Mouse (Mus musculus) hindbrain, embryonic 13.5 days (tissue): ENCODE results near the gene Impdh2. TPM values are rescaled to one million over a fixed set of nuclear protein-coding genes. Genes with fewer than 3 reads are reported as not detected.
A peak's percentile ranks its signal among the peaks of the same experiment; 100 is the strongest.

Experiments
- ATAC-seq: fragments of 200-750 bp; cut with Nextera tagmentation; 2 replicates; pipeline ENCODE4 v1.8.0; 2017; ENCODE audit warnings: moderate TSS enrichment; ENCODE audit not compliant: low FRiP score
- H3K27ac ChIP-seq: fragments of 300-500 bp; sonication (generic); 2 replicates; pipeline ENCODE4 v1.5.1; 2015; ENCODE audit warnings: inconsistent platforms, mild to moderate bottlenecking, moderate library complexity
- H3K27me3 ChIP-seq: fragments of 300-500 bp; sonication (generic); 2 replicates; pipeline ENCODE4 v1.6.1; 2015; ENCODE audit warnings: mild to moderate bottlenecking, inconsistent platforms
- H3K36me3 ChIP-seq: fragments of 300-500 bp; sonication (generic); 2 replicates; pipeline ENCODE4 v1.6.1; 2015; ENCODE audit warnings: mild to moderate bottlenecking, inconsistent platforms
- H3K4me1 ChIP-seq: fragments of 300-500 bp; sonication (generic); replicated peaks from 2 replicates; pipeline ENCODE4 v1.6.1; 2015; ENCODE audit warnings: inconsistent platforms
- H3K4me2 ChIP-seq: fragments of 300-500 bp; sonication (generic); 2 replicates; pipeline ENCODE4 v1.6.1; 2015; ENCODE audit warnings: inconsistent platforms, mild to moderate bottlenecking, moderate library complexity
- H3K4me3 ChIP-seq: fragments of 300-500 bp; sonication (generic); 2 replicates; pipeline ENCODE4 v1.5.1; 2015; ENCODE audit warnings: mild to moderate bottlenecking, inconsistent platforms
- H3K9ac ChIP-seq: fragments of 300-500 bp; sonication (generic); 2 replicates; pipeline ENCODE4 v1.6.1; 2015; ENCODE audit warnings: mild to moderate bottlenecking, inconsistent platforms
- H3K9me3 ChIP-seq: fragments of 300-500 bp; sonication (generic); 2 replicates; pipeline ENCODE4 v1.6.1; 2016; ENCODE audit warnings: inconsistent platforms
- whole genome bisulfite sequencing: fragments of 180-500 bp; shearing (Covaris S2); methylation state at CpG from one replicate; pipeline ENCODE4 v1.1.7; 2015; 5-methylcytosine and 5-hydroxymethylcytosine counted together
- polyA plus RNA-seq: library from polyadenylated mRNA; unstranded; fragments of >200 nt; fragmentation: Nextera tagmentation; extraction: Ambion mirVana; gene quantifications from 2 replicates; pipeline ENCODE4 v1.2.1, GENCODE M21; 2015

The Impdh2 gene
- 104 and 111 TPM in 2 replicates for polyA plus RNA-seq

DNA sequence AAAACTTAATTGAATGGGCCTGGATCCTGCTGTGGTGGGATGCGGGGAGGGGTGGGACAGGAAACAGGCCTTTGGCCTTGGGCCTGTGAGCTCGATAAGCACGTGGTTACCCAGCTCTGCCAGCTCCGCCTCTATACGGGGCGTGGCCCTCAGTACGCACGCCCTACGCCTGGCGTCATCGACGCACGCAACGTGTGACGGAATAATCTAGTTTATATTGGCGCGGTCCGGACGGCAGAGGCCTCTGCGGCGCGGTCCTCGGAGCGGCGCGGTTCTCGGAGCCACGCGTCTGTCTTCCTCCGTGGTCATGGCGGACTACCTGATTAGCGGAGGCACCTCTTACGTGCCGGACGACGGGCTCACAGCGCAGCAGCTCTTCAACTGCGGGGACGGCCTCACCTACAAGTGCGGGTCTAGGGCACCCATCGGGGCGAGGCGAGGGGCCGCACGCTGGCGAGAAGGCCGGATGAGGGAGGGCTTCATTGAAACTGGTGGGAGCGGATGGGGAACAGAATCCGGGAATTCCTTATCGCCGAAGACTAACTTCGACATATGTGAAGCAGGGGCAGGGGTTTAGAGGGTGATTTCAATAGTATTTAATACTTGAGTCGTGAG, at the start of gene Impdh2:
Impdh2 (plus strand) TSS at position 60 of the 615 bp plus-strand sequence.
- Histone ChIP-seq H3K9me3 (no peaks in the 10 kb centered on the region), H3K27me3 (no peaks in the 10 kb centered on the region), H3K27ac (peak within 1 kb of the TSS; percentile 86), H3K4me2 (peak within 1 kb of the TSS; percentile 70), H3K4me1 (peaks cover 18% of the 10 kb centered on the region), H3K36me3 (peaks cover 74% of the 10 kb centered on the region), H3K4me3 (peak within 1 kb of the TSS; percentile 55), H3K9ac (peak within 1 kb of the TSS; percentile 77)
- WGBS = under 1% methylated on average over 53 of the region's 53 CpGs
- peak; percentile 99 for ATAC-seq

DNA sequence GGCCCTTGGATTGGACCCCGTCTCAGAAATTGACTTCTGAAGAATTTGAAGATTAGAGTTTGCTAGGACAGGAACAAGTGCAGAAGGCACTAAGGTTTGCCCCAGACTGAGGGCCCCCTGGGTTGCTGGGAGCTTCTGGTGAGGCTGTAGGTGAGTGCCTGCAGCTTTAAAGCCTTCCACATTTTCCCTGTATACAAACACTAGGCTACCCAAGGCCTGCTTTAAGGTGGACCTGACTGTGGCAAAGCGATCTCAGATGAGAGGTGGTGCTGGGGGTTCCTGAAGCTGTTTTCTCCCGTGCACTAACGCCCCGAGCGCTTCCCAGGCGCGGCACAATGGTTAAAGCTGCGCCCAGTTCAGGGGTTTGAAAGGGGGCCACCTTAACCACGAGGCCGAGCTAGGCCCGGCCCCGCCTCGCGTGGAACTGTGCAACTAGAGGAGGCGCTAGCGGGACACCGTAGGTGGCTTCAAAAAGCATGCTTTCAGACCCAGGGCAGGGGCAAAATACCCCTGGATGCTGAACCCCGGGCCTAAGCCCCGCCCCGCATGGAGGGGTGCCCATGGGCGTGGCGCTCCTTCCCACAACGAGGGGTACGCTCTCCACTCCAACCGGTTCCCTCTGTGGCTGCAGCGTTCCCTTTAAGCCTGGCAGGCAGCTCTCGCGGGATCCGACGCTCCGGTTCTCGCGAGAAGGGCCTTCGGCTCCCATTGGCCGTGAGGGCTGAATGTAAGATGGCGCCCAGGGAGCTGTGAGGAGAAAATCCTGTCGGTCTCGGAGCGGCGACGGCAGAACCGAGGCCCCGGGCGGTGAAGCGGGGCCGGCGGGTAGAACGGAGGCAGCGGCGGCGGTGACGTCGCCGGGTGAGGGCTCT, 43.5 kb upstream of the Impdh2 start, which contains the start of gene Qrich1:
Qrich1 (plus strand) TSS at position 427 of the 872 bp plus-strand sequence.
- peak within 1 kb of the TSS; percentile 78 for H3K4me2 ChIP-seq
- H3K27ac ChIP-seq = peak within 1 kb of the TSS; percentile 99
- 2% methylated on average over 55 of the region's 55 CpGs for WGBS

DNA sequence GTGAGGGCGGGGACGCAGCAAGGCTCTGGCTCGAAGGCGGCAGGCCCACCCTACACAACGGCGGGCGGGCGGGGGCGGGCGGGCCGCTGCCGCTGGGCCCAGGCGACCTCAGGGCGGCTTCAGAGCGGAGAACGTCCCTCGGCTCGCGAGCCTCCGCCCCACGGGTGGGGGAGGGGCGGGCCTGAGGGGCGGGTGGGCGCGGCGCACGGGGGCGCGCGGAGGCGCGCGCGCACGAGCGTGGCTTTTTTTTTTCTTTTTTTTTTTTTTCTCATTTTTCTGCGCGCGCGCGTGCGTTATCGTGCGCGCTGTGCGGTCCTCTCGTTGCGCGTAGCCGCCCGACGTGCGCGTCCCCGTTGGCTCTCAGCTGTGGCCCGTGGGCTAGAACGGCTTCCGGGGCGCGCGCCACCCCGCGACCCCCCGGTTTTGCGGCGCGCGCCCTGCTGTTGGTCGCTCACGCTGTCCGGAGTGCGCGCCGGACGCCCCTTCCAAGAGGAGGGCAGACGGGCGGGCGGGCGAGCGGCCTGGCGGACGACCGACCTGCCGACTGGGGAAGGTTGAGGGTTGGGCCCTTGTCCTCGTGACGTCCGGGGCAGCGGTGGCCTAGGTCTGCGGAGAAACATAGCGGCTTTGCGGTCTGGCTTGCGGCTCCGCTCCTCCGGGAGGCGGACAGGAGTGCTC, 42.7 kb upstream of the Impdh2 start:
- peak; percentile 85 for ATAC-seq
- peaks cover 35% of the 10 kb centered on the region for H3K36me3 ChIP-seq
- under 1% methylated on average over 85 of the region's 95 CpGs for WGBS
- H3K4me2 ChIP-seq = peak overlapping the region; percentile 78
- H3K27ac ChIP-seq = peak overlapping the region; percentile 99
- peak overlapping the region; percentile 89 for H3K4me3 ChIP-seq
- peaks cover 37% of the 10 kb centered on the region for H3K4me1 ChIP-seq
- peak overlapping the region; percentile 93 for H3K9ac ChIP-seq
- no peaks in the 10 kb centered on the region for H3K9me3 ChIP-seq
- no peaks in the 10 kb centered on the region for H3K27me3 ChIP-seq

More for the DNA sequence above, 43.5 kb upstream of the Impdh2 start, which contains the start of gene Qrich1:
- Histone ChIP-seq H3K4me1 (peaks cover 31% of the 10 kb centered on the region), H3K4me3 (peak within 1 kb of the TSS; percentile 89), H3K9me3 (no peaks in the 10 kb centered on the region), H3K27me3 (no peaks in the 10 kb centered on the region), H3K36me3 (peaks cover 43% of the 10 kb centered on the region), H3K9ac (peak within 1 kb of the TSS; percentile 93)
- ATAC-seq = peak; percentile 97

DNA sequence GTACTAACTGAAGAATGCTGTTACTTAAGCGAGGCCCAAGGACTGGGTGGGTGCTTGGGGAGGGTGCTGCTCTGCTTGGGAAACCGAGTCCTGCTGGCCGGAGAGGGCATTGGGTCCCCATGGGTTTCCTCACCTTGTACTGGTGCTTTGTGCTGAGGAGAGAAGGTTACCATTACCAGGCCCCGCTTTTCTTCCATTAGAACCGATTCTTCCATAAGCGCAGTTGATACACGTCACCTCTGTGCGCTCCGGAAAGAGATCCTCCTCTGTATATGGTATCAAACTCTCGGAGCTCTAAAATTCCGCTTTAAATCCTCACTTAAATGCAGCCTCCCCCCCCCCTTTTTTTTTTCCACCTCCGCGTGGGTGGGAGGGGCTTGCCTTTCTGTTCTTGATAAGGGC, 42.2 kb upstream of the Impdh2 start:
- Histone ChIP-seq H3K4me2 (peak overlapping the region; percentile 77), H3K27ac (peak overlapping the region; percentile 99), H3K27me3 (no peaks in the 10 kb centered on the region), H3K4me1 (peaks cover 37% of the 10 kb centered on the region), H3K4me3 (peak overlapping the region; percentile 89), H3K9me3 (no peaks in the 10 kb centered on the region), H3K36me3 (peaks cover 30% of the 10 kb centered on the region), H3K9ac (peak overlapping the region; percentile 93)
- peak; percentile 29 for ATAC-seq
- WGBS = 1% methylated on average over 13 of the region's 13 CpGs

DNA sequence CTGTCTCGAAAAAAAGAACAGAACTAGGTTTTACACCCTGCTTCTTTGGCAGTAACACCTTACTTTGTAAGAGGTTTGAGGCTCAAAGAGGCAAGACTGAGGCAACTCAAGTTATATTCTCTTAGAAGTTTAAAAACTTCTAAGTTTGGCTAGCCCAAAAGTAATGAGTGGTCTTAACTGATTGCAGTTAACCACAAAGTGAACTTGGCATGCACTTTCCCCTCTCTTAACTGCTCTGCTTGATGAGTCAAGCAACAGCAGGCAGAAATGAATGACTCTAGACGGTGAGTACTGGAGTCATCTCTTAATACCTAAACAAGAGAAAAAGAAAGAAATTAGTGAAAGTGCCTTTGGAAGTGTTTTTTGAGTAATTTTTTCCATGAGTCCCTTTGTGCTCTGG, 38.5 kb upstream of the Impdh2 start:
- no peak for ATAC-seq
- H3K9me3 ChIP-seq = no peaks in the 10 kb centered on the region
- H3K27ac ChIP-seq = no peak overlapping the region
- H3K36me3 ChIP-seq = peaks cover 6% of the 10 kb centered on the region; the same call in 1 of the 2 replicates
- H3K27me3 ChIP-seq = no peaks in the 10 kb centered on the region
- H3K4me1 ChIP-seq = peaks cover 28% of the 10 kb centered on the region
- H3K9ac ChIP-seq = no peak overlapping the region
- 96% methylated on average over 2 of the region's 2 CpGs for WGBS
- no peak overlapping the region for H3K4me3 ChIP-seq
- no peak overlapping the region for H3K4me2 ChIP-seq

DNA sequence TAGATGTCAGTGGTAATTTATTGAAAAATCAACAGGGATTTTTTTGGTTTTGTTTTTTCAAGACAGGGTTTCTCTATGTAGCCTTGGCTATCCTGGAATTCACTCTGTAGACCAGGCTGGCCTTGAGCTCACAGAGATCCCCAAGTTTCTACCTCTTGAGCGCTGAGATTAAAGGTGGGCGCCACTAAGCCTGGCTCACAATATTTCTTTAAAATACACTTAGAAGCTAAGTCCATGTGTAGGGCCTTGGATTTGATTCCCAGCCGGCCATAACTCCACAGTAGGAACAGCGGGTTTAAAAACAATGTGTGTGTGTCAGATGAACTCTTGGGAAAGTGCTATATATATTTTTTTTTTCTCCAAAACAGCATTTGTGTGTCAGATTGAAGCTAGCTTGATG, 36.7 kb upstream of the Impdh2 start:
- Histone ChIP-seq H3K4me1 (peaks cover 28% of the 10 kb centered on the region), H3K9ac (no peak overlapping the region), H3K9me3 (no peaks in the 10 kb centered on the region), H3K27me3 (no peaks in the 10 kb centered on the region), H3K4me2 (no peak overlapping the region), H3K36me3 (peaks cover 8% of the 10 kb centered on the region), H3K27ac (no peak overlapping the region), H3K4me3 (no peak overlapping the region)
- 95% methylated on average over 4 of the region's 4 CpGs for WGBS
- no peak for ATAC-seq

DNA sequence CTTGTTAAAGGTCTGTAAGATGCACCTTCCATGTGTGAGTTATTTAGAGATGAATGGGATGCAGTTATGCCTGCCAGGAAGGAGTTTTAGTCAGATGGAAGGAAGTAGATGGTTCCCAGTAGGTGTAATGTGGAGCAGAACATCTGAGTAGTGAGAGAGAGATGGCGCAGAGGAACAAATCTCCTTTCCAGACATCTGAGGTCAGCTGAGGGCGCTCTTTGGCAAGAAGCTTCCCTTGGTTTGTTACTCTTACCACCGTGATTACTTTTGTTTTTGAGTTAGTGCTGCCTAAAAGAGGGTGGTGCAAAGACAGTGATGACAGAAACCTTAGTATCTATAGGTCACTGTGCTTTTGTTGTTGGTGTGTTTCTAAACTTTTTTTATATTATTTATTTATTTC, 34.7 kb upstream of the Impdh2 start:
- Histone ChIP-seq H3K9me3 (no peaks in the 10 kb centered on the region), H3K4me3 (no peak overlapping the region), H3K27ac (no peak overlapping the region), H3K9ac (no peak overlapping the region), H3K4me2 (no peak overlapping the region), H3K27me3 (no peaks in the 10 kb centered on the region), H3K4me1 (peaks cover 11% of the 10 kb centered on the region), H3K36me3 (peaks cover 28% of the 10 kb centered on the region)
- 88% methylated on average over 3 of the region's 3 CpGs for WGBS
- ATAC-seq = no peak

DNA sequence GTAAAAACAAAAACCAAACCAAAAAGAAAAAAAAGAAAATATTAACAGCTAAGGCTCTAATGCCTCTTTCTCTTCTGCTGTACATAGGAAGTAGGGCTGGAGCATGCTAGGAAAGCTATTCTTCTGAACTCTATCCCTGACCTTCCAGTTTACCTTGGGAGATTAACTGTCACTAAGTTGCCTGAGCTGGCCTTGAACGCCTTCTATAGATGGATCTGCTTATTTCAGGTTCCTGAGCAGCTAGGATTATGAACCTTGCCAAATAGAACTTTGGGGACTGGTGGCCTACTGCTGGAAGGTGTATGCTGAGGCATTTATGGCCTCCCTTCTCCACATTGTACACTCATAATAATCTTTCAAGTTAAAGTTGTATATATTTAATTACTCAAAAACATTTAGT, 29.1 kb upstream of the Impdh2 start:
- H3K9ac ChIP-seq = no peak overlapping the region
- ATAC-seq = no peak
- H3K4me3 ChIP-seq = no peak overlapping the region
- H3K9me3 ChIP-seq = no peaks in the 10 kb centered on the region
- peaks cover 75% of the 10 kb centered on the region for H3K36me3 ChIP-seq
- 94% methylated on average over 1 of the region's 1 CpGs for WGBS
- H3K4me2 ChIP-seq = no peak overlapping the region
- H3K27ac ChIP-seq = no peak overlapping the region
- no peaks in the 10 kb centered on the region for H3K4me1 ChIP-seq
- H3K27me3 ChIP-seq = no peaks in the 10 kb centered on the region

DNA sequence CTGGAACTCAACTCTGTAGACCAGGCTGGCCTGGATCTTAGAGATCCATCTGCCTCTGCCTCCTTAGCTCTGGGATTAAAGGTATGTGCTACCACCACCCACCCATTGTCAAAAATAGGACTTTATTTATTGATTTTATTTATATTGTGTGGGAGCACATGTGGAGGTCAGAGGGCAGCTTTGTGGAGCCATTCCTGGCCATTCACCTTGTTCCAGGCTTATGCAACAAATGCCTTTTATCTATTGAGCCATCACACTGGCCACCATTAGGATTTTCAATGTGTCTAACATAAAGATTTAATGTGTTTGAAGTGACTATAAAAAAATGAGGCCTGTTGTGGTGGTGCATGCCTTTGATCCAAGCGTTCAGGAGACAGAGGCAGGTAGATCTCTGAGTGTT, 28.6 kb upstream of the Impdh2 start:
- 86% methylated on average over 1 of the region's 1 CpGs for whole genome bisulfite sequencing
- Histone ChIP-seq H3K9me3 (no peaks in the 10 kb centered on the region), H3K4me2 (no peak overlapping the region), H3K9ac (no peak overlapping the region), H3K27me3 (no peaks in the 10 kb centered on the region), H3K27ac (no peak overlapping the region), H3K4me1 (no peaks in the 10 kb centered on the region), H3K4me3 (no peak overlapping the region), H3K36me3 (peaks cover 81% of the 10 kb centered on the region)
- ATAC-seq = no peak

DNA sequence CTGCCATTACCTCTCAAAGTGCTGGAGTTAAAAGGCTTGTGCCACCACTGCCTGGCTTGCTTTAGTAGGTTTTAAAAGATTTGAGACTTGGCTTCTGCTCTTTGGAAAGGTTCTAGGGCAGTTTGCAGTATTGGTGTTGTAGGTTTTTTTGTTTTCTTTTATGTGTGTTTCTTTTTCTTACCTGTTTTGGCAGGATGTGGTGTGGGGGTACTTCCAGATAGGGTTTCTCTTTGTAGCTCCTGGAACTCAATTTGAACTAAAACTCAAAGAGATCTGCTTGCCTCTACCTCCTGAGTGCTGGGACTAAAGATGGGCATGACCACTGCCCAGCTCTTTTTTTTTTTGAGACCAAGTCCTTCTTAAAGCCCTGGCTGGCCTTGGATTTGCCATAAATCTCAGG, 19.2 kb upstream of the Impdh2 start:
- Histone ChIP-seq H3K36me3 (peaks cover 91% of the 10 kb centered on the region), H3K4me2 (no peak overlapping the region), H3K4me3 (no peak overlapping the region), H3K27ac (no peak overlapping the region), H3K4me1 (no peaks in the 10 kb centered on the region), H3K9ac (no peak overlapping the region), H3K9me3 (no peaks in the 10 kb centered on the region), H3K27me3 (no peaks in the 10 kb centered on the region)
- ATAC-seq = no peak

DNA sequence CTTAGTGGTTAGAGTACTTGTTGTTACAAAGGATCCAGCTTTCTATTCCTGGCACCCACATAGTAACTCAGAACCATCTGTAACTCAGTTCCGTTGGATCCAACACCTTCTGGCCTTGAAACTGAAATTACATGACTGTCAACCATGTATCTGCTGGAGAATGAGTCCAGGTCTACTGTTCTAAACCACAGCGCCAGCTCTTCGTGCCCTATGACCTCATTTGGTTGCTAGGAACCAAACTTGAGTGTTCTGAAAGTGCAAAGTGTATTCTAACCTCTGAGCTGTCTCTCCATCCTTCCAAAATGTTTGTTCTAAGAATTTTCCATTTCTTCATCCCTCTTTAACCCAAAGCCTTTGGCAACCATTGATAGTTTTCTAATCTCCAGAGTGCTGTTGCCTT, 14.1 kb upstream of the Impdh2 start:
- H3K9ac ChIP-seq = no peak overlapping the region
- H3K4me1 ChIP-seq = no peaks in the 10 kb centered on the region
- no peak overlapping the region for H3K27ac ChIP-seq
- no peak for ATAC-seq
- H3K4me2 ChIP-seq = no peak overlapping the region
- no peaks in the 10 kb centered on the region for H3K9me3 ChIP-seq
- peaks cover 91% of the 10 kb centered on the region for H3K36me3 ChIP-seq
- H3K27me3 ChIP-seq = no peaks in the 10 kb centered on the region
- WGBS = 96% methylated on average over 3 of the region's 3 CpGs
- H3K4me3 ChIP-seq = no peak overlapping the region

DNA sequence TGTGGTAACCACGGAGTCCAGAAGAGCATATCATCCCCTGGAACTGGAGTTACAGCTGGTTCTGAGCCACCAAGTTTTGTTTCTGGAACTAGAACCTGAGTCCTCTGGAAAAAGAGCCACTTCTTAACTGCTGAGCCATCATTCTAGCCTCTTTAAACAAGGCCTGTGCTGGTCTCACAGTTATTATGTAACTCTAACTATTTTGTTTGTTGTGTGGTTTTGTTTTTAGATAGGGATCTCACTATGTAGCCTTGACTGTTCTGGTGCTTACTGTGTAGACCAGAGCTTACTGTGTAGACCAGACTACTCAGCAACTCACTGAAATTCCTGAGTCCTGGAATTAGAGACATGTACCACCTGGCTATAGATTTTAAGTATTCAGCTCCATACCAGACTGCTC, 13.2 kb upstream of the Impdh2 start:
- no peaks in the 10 kb centered on the region for H3K9me3 ChIP-seq
- peaks cover 86% of the 10 kb centered on the region for H3K36me3 ChIP-seq
- no peak for ATAC-seq
- no peak overlapping the region for H3K4me3 ChIP-seq
- H3K4me2 ChIP-seq = no peak overlapping the region
- no peak overlapping the region for H3K27ac ChIP-seq
- WGBS = 97% methylated on average over 1 of the region's 1 CpGs
- H3K27me3 ChIP-seq = no peaks in the 10 kb centered on the region
- no peak overlapping the region for H3K9ac ChIP-seq
- H3K4me1 ChIP-seq = no peaks in the 10 kb centered on the region
